Mouse (Mus musculus) urinary bladder, postnatal 14 days (tissue): ENCODE data around the gene Fbxl17.

Experiments used
- DNase-seq: peaks from one replicate; pipeline ENCODE4 v3.0.0; 2021; ENCODE audit warnings: low spot score

The Fbxl17 gene

DNA sequence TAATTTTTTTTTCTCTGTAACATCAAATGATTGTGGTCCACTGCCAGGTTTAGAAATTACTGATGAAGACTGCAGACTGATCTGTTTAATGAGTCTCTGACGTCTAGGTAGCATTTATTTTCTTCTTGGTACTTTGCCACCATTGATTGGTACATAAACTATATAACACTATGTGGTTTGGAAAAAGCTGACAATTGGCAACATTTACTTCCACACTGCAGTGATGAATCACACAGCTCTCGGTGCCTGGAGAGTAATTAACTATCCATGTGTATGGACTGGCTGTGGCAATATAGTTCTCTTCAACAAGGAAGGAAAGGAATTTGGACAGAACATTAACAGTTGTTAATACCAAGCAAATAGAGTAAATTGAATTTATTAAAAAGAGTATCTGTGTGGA, 404.3 kb downstream of the Fbxl17 start:
- DNase-seq = no peak

DNA sequence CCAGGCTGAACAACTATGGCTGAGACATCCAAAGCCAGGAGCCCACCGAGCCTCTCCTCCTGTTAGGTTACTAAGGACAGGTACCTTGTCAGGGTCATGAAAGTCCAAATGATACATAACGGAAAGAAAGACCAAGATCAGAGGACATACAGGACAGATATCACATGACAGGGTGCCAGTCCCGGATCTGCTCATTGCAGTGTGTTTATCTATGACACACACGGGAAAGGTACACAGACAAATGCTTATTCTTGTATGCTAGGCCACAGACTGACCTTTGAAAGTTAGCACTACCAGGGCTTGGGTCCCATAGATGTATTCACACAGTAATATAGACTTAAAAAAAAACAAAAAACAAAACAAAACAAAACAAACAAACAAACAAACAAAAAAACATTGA, 404.8 kb downstream of the Fbxl17 start:
- DNase-seq = no peak

DNA sequence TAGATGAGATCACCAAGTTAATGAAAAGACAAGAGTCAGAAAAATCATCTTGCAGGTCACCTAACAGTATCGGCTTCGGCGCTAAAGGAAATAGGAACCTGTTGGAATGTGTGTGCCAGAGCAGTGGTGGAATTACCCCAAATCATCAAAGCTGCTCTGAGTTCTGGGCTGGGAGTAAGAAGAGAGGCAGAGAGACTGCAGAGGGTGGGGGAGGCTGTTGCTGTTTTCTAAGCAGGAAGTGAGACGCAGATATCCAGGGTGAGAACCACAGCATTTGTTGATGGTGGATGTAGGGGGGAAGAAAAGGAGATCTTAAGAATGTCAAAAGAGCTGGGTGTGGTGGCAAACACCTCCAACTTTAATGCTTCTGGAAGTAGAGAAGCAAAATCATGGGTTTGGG, 406.6 kb downstream of the Fbxl17 start:
- DNase-seq = no peak

DNA sequence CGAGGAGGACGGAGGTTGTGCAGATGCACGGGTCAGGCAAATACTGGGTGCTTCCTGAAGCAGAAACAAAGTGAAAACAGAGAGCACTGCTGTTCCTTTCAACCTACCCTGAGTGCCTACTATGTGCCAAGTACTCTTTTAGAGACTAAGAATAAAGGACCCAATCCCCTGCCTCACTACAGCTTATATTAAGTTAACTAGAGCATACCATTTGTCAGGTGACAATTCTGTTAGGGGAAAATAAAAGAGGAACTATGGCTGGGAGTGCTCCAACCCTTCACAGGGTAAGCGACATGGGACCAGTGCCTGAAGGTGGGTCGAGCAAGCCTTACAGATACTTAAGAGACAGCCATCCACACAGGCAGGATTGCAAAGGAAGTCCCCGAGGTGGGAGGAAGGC, 407.0 kb downstream of the Fbxl17 start:
- no peak for DNase-seq

DNA sequence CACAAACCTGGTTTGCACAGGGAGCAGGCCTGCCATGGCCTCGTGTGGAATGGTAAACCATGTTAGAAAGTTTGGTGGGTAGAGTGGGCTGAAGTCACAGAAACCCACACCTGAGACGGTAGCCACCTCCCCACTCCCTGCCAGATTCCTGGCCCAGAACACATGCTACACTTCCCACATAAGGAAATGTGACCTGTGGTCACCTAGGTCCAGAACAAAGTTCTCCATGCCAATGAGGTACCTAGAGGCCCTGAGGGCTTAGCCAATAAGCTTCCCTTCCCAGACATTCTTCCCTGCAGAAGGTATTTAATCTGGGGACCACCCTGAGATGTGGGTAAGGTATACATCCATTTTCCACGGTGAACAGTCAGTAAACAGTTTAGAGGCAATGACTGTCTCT, 409.7 kb downstream of the Fbxl17 start:
- no peak for DNase-seq

DNA sequence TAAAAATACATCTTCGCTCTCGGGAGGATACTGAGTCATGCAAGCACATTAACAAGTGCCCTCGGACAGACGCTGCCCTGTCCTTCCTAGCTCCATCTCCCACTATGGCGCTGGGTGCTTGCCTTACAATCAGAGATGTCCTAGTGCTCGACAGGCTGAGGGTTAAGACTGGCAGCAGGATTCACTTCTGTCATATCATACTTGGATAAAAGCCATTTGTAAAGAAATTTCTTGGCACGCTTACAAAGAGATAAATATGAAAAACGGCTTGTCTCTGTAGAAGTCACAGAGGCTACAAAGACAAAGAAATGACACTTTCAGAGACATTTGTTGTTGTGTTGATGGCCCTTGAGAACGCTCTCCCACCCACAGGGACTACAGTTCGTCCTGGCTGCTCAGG, 412.6 kb downstream of the Fbxl17 start:
- no peak for DNase-seq

DNA sequence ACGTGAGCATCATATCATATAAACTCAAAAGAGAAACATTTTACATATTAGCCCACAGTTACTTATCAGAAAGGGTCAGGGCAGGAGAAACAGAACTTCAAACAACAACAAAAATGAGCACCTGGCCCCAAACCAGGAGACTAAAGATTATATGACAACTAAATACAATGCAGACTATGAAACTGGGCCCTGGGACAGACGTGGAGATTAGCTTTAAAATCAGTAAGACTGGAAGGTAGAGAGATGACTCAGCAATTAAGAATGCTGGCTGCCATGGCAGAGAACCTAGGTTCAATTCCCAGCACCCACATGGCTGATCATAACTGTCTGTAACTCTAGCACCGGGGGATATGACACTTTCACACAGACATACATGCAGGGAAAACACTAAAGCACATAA, 413.3 kb downstream of the Fbxl17 start:
- no peak for DNase-seq

DNA sequence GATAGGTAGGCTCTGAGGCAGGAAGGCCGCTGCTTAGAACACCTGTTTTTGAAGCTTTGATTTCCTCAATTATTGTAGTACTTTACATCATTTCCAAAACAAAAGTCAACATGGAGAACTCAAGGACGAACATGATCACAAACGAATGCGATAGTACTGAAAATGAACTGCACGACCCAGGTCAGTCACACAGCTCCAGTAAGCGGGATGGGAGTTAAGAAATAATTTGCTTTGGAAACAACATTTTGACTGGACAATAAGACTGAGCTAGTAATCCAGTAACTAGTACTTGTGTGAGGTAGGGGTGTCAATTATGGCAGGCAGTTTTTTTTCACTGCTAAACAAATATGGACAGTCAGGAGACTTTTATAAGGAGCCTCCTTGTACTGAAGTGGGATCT, 414.6 kb downstream of the Fbxl17 start:
- no peak for DNase-seq

DNA sequence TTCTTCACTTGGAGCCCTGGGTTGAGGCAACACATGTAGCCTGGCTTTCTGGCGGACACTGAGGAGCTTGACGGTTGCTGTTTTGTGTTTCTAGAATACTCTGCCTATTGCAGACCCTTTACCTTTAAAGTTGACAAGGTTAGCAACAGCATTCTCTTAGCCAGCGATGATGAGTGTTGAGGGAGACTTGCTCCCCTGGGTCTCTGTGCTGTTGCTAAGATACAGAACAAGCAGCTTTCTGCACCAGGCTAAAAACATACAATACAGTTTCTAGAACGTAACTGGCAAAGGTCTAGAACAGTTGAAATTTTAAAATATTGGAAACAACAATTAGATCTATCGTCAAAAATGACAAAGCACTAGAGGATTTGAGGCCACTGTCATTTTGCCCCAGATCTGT, 420.7 kb downstream of the Fbxl17 start:
- DNase-seq = no peak

DNA sequence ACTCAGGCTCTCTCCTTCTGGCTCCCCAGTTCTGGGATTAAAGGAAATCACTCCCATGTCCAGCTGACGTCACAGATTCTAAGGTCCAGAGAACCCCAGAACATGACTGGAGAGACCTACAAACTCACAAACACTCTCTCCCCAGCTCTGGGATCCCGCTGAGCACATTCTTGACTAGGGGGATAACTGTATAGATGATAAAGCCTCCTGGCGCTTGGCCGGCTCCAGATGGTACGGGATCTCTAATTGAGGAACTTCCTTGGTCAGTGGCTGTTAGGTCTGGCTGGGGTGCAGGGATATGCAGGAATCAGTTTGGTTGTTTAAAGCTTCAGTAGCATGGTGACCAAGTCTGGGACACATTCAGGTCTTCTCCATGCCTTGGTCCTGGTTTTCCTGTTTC, 422.3 kb downstream of the Fbxl17 start:
- no peak for DNase-seq

DNA sequence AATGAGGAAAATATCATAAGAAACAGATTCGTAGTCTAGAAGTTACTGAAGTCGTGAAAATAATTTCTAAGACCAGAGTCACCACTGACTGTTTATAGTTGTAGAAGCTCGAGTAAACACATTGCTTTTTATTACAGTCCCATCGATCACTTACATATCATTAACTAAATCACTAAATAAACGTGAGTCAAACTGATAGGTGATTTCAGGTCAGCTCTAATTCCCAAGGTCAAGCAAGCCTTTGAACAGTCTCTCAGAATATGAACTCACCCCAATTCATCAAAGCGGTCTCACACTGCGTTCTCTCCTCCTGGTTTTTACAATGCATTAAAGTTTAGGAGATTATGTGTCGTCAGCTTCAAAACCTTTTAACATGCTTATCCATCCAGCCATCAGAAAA, 423.2 kb downstream of the Fbxl17 start:
- DNase-seq = no peak

DNA sequence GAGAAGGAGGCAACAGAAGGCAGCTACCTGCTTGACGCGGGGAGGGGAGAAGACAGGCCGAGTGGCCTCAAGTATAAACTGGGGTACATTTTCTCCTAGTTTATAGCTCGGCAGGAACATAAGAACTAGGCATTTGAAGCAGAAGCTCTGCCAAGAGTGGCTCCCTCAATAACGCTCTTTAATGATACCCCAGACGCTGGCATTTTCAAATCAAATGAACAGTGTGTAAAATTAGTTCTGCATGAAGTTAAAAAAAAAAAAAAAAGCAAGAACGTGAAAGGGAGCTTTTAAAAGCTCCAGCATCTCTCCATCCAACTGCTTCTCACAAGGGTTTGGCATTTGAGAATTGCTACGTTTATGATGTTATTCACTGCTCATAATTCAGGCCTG, 423.8 kb downstream of the Fbxl17 start:
- DNase-seq = no peak

DNA sequence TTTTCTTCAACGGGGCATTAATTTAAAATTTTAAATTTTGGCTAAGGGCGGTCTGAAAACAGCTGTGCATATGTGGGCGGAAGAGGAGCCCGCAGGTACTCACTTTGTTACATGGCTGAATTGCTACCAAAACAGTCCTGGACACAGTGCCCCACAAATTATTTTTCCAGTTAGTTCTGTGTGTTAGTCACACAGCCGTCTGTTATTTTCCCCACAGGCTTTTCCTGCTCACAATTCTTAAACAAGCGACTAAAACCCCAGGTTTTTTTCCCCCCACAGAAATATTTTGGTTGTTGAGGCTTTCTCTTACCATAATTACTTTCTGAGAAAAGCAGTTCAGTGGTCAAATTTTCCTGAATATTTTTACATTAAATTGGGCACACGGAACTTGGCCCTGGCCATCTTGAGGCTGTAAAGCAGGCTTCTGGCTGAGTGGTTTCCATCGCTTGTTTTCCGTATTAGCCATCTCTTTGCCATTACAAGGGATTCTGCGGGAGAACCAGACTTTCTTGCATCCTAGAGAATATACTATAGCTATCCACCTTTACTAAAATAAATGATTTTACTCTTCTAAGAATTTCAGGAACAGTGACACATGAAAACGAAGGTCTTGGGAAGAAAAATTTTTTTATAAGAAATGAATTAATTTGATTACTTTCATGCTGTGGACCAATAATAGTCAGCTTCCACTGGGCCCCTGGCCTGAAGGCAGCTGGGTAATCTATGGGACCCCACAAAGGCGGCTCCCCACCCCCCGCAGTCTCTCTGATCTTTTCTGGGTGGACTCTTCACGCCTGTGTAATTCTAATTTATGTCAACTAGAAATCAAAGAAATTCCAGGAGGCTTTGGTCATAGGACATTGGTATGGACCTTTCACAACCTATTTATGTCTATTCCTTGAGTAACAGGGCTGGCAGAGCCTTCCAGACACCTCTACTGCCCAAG, 424.5 kb downstream of the Fbxl17 start:
- no peak for DNase-seq

DNA sequence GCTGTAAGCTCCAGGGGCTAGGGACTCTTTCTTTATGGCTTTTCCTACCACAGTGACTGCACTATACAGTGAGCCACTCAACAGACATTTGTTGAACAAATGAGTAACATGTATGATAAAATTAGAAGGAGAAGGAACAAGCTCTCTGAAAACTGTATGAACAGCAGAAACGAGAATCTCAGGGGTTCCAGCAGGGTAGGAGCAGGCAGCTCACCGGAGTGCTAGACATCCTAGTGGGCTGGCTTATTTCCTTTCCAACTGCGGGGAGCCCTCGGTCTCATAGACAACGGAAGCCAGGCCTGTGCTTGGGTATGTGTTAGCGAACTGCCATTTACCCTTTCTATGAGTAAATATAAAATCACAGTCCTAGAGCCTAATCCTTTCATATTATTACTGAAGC, 426.5 kb downstream of the Fbxl17 start:
- DNase-seq = no peak

DNA sequence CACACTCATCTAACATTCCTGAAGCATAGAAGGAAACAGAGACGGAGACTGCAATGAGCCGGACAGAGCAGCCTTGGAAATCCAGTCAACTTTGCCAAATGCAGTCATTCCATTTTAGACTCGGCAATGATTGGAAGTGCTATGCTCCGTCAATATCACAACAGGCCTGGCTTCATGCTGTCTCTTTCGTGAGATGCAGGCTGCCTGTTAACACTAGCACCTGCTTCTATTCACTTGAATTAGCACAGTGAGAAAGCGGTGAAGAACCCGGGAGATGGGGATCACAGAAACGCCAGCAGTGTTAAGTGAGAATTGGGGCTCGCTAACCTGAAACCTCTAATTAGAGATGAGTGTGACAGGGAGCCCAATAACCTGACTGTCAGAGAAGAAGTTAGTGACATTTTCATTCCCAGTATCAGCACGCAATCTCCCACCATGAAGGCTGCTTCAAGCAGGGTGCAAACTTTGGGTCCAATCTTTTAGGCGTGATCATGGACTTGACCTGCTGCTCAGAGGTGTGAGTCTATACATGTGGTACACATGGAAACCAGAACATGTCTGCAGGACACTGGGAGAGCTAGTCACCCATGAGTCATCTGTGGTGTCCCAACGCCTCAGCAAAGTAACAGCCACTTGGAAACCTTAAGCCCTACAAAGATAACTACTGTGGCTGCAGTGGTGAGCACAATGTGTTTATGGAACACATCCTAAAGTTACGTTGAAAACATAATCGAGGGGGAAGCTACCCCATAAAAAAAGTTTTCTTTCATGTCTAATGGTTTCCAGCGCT, 428.5 kb downstream of the Fbxl17 start:
- no peak for DNase-seq

DNA sequence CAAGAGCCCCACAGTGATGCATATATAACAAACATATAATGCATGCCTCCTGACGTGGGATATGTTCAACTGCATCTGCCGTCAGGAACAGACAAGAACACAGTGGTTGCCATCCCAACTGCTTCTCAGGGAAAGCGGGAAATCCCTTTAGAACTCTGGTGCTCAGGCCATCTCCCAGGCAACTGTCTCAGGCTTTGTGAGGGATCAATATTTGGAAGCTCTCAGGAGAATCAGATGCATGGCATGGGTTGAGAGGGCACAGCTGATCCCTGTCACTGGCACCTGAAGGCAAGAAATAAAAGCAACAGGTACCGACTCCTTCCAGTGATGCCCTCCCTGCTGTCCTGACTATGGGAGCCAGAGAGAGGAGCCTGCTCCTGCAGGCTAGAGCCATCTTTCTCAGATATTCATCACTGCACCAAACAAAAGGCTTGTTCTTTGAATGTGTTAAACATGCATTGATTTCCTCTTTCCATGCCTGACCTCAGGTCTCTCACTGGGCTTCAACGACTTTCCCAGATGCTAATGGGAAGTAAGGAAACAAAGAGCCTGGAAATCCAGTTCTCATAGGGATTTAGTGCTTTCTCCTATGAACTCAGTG, 429.6 kb downstream of the Fbxl17 start:
- no peak for DNase-seq

DNA sequence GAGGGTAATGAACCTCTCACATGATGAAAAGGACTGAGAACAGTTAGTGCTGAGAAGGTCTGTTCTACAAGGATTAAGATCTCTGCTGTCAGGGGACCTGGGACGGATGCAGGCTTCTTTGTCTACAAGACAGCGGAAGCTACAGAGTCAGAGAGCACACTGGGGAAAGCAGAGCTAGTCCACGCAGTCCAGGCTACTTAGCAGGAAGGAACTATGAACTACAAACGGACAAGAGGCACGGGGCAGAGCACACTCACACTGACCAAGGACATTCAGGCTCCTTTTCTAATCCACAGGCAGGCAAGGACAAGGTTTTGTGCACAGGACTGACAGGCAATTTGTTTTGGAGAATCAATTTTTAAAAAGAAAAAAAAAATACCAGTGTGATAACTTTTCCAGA, 437.0 kb downstream of the Fbxl17 start:
- DNase-seq = no peak

DNA sequence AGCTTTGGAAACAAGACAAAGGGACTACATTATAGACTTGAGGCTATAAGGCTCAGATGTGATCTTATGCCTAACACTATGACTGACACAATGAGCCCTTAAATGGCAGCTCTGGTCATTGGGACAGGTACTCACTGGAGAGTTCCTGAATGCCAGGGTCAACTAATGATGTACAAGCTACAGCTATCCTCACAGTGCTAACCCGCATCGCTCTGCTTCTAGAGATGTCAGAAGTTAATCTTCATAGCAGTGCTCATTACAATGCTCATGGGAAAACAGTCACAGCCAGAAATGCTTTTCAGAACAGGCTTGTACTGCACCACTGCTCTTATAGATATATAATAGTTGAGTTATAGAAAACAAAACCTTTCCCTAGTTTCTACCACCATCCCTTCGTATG, 438.0 kb downstream of the Fbxl17 start:
- DNase-seq = no peak

DNA sequence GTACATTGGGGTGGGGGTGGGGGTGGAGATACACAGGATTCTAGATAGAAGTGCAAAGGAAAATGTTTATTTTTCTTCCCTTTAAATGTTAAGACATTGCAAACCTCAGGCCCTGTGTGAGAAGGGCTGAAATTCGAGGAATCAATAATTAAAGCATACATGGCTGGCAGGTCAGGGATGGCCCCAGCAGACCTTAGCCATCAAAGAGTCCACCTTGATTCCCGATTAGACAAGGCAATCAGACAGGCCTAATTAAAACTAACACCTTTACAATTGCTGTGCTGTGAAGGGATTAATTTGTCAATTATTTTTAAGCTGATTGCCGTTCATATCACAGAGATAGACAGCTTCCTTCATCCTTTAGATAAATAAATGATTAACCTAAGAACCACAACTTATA, 439.0 kb downstream of the Fbxl17 start:
- no peak for DNase-seq

DNA sequence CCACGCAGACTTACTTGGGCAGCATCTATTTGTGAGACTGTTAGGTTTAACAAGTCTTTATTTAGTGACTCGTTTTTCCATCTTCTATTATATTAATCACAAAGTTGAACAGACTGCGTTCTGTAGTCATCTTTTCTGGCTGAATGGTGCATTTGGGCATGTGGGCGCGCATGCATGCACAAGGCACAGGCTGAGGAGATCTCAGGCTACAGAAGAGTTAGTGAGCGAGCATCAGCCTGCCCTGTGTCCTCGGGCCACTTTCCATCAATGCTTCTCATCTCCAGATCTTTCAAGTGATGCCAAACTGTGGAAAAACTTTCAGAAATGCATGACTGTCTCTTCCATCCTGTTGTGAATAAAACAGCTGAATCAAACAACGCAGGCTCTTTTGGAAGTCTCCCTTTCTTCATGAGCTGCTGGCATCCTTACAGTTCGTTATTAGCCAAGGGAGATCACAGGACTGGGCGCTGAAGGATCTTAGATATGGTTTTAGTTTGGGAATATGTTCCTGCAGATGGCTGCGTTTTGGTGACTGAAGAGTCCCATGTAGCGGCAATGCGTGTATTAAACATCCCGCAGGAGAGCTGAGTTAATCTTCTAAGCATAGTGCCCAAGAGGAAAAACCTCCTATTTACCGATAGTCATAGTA, 442.0 kb downstream of the Fbxl17 start:
- DNase-seq = no peak

DNA sequence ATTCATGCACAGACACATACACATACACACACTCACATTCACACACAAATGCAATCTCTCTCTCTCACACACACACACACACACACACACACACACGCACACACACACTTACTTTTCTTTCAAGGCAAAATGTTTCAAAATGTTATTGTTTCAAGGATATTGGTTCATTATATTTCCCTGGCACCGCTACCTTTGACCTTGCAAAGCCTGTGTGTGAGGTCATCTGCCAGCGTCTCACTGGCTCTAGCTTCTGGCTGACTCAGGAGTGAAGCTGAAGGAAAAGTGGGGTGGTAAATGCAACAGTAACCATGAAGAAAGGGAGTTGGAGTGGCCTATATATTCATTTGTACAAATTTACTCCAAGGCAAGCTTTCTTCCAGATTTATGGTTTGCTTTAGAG, 442.8 kb downstream of the Fbxl17 start:
- DNase-seq = no peak

DNA sequence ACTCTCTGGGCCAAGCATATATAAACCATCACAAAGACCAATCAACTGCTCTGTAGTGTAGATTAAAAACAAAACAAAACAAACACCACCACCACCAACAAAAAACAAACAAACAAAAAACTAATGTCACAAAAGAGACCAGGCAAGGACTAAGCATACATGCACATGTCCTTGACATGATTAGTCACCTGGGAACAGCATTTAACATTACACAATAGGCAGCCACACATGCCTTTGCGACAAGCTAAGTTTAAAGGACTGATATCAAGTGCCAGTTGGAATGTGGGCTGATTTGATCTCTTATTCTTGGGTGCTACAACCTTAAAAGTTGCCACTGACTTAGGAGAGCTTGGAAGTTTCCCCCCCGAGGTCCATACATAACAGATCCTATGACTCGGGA, 446.5 kb downstream of the Fbxl17 start:
- DNase-seq = no peak

DNA sequence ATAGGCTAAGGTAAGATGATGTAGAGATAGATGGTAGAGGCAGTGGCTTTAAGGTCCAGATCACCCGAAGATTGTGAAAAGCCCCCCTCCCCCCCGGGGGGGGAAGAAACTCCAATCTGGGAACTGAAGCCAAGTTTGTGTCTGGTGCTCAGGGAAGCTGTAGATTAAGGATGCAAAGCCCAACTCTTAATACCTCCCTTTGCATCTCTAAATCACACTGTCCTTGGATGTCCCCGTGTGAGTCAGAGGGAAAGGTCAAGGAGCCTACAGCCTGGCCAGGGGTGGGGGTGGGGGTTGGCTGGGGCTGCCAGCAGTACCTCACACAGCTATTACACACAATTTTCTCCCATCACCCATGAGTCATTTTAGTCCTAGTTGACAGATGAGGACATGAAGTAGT, 453.4 kb downstream of the Fbxl17 start:
- DNase-seq = no peak
